Mouse (Mus musculus) midbrain, embryonic 11.5 days (tissue): ENCODE data around the gene Ikzf5. TPM values are rescaled to one million over a fixed set of nuclear protein-coding genes. Genes with fewer than 3 reads are reported as not detected.

Source experiments
- ATAC-seq: fragments of 200-750 bp; cut with Nextera tagmentation; 2 replicates; pipeline ENCODE4 v1.8.0; 2017; ENCODE audit warnings: moderate TSS enrichment, moderate library complexity; ENCODE audit not compliant: low FRiP score
- DNase-seq: peaks from one replicate; pipeline ENCODE4 v3.0.0; 2015; ENCODE audit warnings: low spot score; ENCODE audit errors: missing footprints
- H3K27ac ChIP-seq: fragments of 300-500 bp; sonication (generic); 2 replicates; pipeline ENCODE4 v1.5.1; 2014; ENCODE audit warnings: low read depth, low read length
- H3K27me3 ChIP-seq: fragments of 300-500 bp; sonication (generic); 2 replicates; pipeline ENCODE4 v1.6.1; 2014; ENCODE audit warnings: mild to moderate bottlenecking, low read length, moderate library complexity, mixed read lengths; ENCODE audit not compliant: control insufficient read depth, insufficient read depth
- H3K36me3 ChIP-seq: fragments of 300-500 bp; sonication (generic); 2 replicates; pipeline ENCODE4 v1.6.1; 2014; ENCODE audit warnings: mild to moderate bottlenecking, low read length, moderate library complexity, mixed read lengths; ENCODE audit not compliant: control insufficient read depth, insufficient read depth
- H3K4me1 ChIP-seq: fragments of 300-500 bp; sonication (generic); 2 replicates; pipeline ENCODE4 v1.6.1; 2014; ENCODE audit warnings: low read length; ENCODE audit not compliant: control insufficient read depth, insufficient read depth
- H3K4me2 ChIP-seq: fragments of 300-500 bp; sonication (generic); 2 replicates; pipeline ENCODE4 v1.6.1; 2014; ENCODE audit warnings: mild to moderate bottlenecking, moderate library complexity
- H3K4me3 ChIP-seq: fragments of 300-500 bp; sonication (generic); 2 replicates; pipeline ENCODE4 v1.5.1; 2014; ENCODE audit warnings: low read depth, low read length
- H3K9ac ChIP-seq: fragments of 300-500 bp; sonication (generic); 2 replicates; pipeline ENCODE4 v1.6.1; 2014; ENCODE audit warnings: low read length
- H3K9me3 ChIP-seq: fragments of 300-500 bp; sonication (generic); 2 replicates; pipeline ENCODE4 v1.6.1; 2016; ENCODE audit warnings: low read length; ENCODE audit not compliant: control insufficient read depth
- WGBS: fragments of 180-500 bp; shearing (Covaris S2); extraction: QIAGEN DNeasy Blood & Tissue Kit; methylation state at CpG from one replicate; pipeline ENCODE4 v1.1.7; 2014; 5-methylcytosine and 5-hydroxymethylcytosine counted together
- polyA plus RNA-seq: library from polyadenylated mRNA; unstranded; fragments of >200 nt; fragmentation: Nextera tagmentation; extraction: Ambion mirVana; gene quantifications from 2 replicates; pipeline ENCODE4 v1.2.1, GENCODE M21; 2014

Gene Ikzf5
- polyA plus RNA-seq, 1 experiment from 2014 or later, result 27.8 TPM

DNA sequence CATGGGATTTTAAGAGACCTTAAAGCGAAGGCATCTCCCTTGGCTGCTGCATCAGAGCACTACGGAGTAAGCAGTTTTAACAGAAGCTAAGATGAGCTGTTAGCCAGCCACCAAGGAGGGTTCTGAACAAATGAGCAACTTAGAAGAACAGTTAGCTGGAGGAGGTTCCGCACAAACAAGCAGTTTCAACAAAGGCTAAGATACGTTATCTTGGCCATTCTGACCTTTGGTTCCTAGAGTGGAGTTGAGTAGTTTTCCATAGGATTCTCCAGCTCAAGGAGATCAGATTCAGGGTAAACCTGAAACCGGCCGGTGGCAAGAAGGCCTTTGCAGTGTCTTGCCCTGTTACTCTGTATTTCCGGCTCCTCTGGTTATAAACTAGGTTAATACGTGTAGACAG lies 46.2 kb downstream of the Ikzf5 start:
- Histone ChIP-seq H3K9ac (no peak overlapping the region), H3K9me3 (no peaks in the 10 kb centered on the region), H3K4me3 (no peak overlapping the region), H3K4me2 (no peak overlapping the region), H3K36me3 (no peaks in the 10 kb centered on the region), H3K27me3 (0 out of 2 replicates have a peak, but pooled peaks cover 3% of the 10 kb centered on the region), H3K27ac (no peak overlapping the region), H3K4me1 (peaks cover 9% of the 10 kb centered on the region)
- 93% methylated on average over 8 of the region's 8 CpGs for WGBS
- ATAC-seq (no peak), DNase-seq (peak; percentile 54)

DNA sequence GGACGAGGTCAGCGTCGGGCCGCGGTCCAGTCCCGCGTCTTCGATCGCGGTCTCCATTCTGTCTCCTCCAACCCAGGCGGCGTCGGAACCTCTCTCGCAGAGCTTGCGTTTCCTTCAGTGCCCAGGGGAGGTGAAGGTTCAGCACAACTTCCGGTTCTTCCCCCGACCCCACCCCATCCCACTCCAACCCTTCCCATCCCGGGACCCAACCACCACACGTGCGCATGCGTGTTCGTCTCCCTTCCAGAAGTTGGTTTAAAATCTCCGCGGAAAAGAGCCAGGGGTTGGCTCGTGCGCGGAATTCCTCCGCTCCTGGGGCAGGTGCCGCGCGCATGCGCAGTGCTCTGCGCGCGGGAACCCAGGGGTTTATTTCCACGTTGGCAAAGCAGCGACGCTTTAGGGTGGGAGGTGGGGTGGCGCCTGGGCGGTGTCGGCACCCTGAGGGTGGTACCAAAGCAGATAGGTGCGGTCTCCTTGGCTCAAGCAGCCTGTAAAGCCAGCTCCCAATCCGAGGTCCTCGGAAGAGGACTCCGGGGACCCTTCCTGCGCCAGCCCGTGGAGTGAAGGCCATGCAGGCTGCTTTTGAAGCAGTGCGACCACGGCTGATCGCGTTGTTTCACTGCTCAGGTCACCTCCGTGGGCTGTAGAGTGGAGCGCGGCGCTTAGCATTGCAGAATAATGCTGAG lies 47.6 kb downstream of the Ikzf5 start, which contains the start of gene 2310057M21Rik:
Gene 2310057M21Rik, minus strand, starts transcription at position 145 of the 686 bp plus-strand sequence.
- under 1% methylated on average over 55 of the region's 55 CpGs for WGBS
- Histone ChIP-seq H3K4me3 (peak within 1 kb of the TSS; percentile 55), H3K4me1 (peaks cover 9% of the 10 kb centered on the region), H3K9me3 (no peaks in the 10 kb centered on the region), H3K27me3 (0 out of 2 replicates have a peak, but pooled peaks cover 3% of the 10 kb centered on the region), H3K27ac (peak within 1 kb of the TSS; percentile 77), H3K9ac (peak within 1 kb of the TSS; percentile 75), H3K36me3 (no peaks in the 10 kb centered on the region; the same call in 1 of the 2 replicates), H3K4me2 (peak within 1 kb of the TSS; percentile 78)
- DNase-seq, result peak; percentile 99
- peak; percentile 98 for ATAC-seq

DNA sequence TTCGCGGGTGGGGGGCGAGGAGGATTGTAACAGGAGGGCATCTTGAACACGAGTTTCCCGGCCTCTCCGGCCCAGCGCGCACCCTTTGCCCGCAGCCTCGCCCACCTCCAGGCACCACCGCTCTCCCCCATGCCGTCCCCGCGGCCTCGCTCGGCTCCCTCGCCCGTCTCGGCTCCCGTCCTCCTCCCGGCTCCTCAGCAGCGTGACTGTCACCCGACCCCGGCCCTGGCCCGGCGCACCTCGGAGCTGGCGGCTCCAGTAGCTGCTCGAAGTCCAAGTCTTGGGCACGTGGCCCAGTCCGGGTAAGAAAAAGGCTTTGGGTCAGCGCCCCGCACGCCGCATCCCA lies 48.1 kb downstream of the Ikzf5 start:
- H3K27me3 ChIP-seq, result 0 out of 2 replicates have a peak, but pooled peaks cover 3% of the 10 kb centered on the region

DNA sequence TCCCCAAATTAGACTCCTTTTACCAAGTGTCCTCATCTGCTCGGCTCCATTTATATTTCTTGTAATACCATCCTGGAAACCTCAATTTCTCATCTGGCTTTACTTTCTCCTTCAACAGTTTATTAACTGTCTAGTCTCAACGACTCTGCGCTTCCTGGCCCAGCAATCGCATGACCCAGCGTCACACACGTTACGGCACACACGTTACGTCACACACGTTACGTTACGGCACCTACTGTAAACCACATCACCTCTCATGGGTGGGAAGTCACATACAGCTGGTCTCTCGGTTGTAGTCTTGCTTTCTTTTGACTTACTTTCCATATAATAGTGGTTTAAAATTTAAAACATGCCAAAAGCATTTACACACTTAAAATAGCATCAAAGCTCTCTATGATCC lies 54.2 kb downstream of the Ikzf5 start:
- Histone ChIP-seq H3K4me2 (no peak overlapping the region), H3K4me1 (no peaks in the 10 kb centered on the region; the same call in 1 of the 2 replicates), H3K36me3 (peaks cover 7% of the 10 kb centered on the region; the same call in 1 of the 2 replicates), H3K27ac (no peak overlapping the region), H3K9me3 (no peaks in the 10 kb centered on the region), H3K9ac (no peak overlapping the region), H3K4me3 (no peak overlapping the region), H3K27me3 (no peaks in the 10 kb centered on the region)
- no peak for DNase-seq
- whole genome bisulfite sequencing, result 97% methylated on average over 13 of the region's 13 CpGs
- no peak for ATAC-seq

More for the DNA sequence above, 48.1 kb downstream of the Ikzf5 start:
- Histone ChIP-seq H3K36me3 (peaks cover 2% of the 10 kb centered on the region; the same call in 1 of the 2 replicates), H3K9ac (peak overlapping the region; percentile 75), H3K4me2 (peak overlapping the region; percentile 78), H3K4me1 (peaks cover 9% of the 10 kb centered on the region), H3K9me3 (no peaks in the 10 kb centered on the region), H3K27ac (peak overlapping the region; percentile 77; the same call in 1 of the 2 replicates), H3K4me3 (peak overlapping the region; percentile 55)
- ATAC-seq (peak; percentile 86), DNase-seq (no peak)
- WGBS, result under 1% methylated on average over 35 of the region's 35 CpGs

- H3K36me3 ChIP-seq, result peaks cover 3% of the 10 kb centered on the region
Observed at GRCm38 (mm10) chr7:131345856-131346541, 64.3 kb downstream of the Ikzf5 start.

More at GRCm38 (mm10) chr7:131345856-131346541, 64.3 kb downstream of the Ikzf5 start:
- ATAC-seq, result no peak
- Histone ChIP-seq H3K9ac (no peak overlapping the region), H3K9me3 (no peaks in the 10 kb centered on the region), H3K27ac (no peak overlapping the region), H3K4me2 (no peak overlapping the region), H3K4me1 (no peaks in the 10 kb centered on the region), H3K4me3 (no peak overlapping the region), H3K27me3 (no peaks in the 10 kb centered on the region)
- DNase-seq, result no peak
- WGBS, result 84% methylated on average over 7 of the region's 7 CpGs

Other genes starting within 250 kb of the Ikzf5 start
- gene 5430419D17Rik, start 236.1 kb downstream of the Ikzf5 start, polyA plus RNA-seq, result not detected in 2 replicates
- not detected in 2 replicates for gene Cuzd1, start 88.2 kb downstream of the Ikzf5 start, polyA plus RNA-seq
- not detected in 2 replicates for gene Fam24b, start 81.0 kb downstream of the Ikzf5 start, polyA plus RNA-seq
- 0.29 TPM in 1 of 2 replicates, not detected in the other for gene Fam24a, start 76.7 kb downstream of the Ikzf5 start, polyA plus RNA-seq
- gene 2310057M21Rik, start 47.8 kb downstream of the Ikzf5 start, polyA plus RNA-seq, result 18.6 and 23.9 TPM in 2 replicates
- 63.8 and 65.6 TPM in 2 replicates for gene Pstk, start 39.4 kb downstream of the Ikzf5 start, polyA plus RNA-seq
- gene Acadsb, start 80 bp upstream of the Ikzf5 start, polyA plus RNA-seq, result 91.0 and 107 TPM in 2 replicates
- 0.18 TPM in 1 of 2 replicates, not detected in the other for gene Hmx3, start 132.3 kb upstream of the Ikzf5 start, polyA plus RNA-seq
- gene Hmx2, start 138.3 kb upstream of the Ikzf5 start, polyA plus RNA-seq, result 0.10 and 0.19 TPM in 2 replicates
- gene Bub3, start 149.7 kb upstream of the Ikzf5 start, polyA plus RNA-seq, result 275 and 279 TPM in 2 replicates